Mouse (Mus musculus): ENCODE results near the gene Yeats4. TPM values are rescaled to one million over a fixed set of nuclear protein-coding genes. Genes with fewer than 3 reads are reported as not detected.

The Yeats4 gene
- polyA plus RNA-seq, 1 experiment from 2014 or later, result 143 TPM

Other genes with a start within 250 kb of the Yeats4 start
- 0.10 TPM in 1 of 2 replicates, not detected in the other for gene Best3, start 238.2 kb downstream of the Yeats4 start, polyA plus RNA-seq (2014; fragmentation: Nextera tagmentation; extraction: Ambion mirVana)
- not detected in 2 replicates for gene Lrrc10, start 179.2 kb downstream of the Yeats4 start, polyA plus RNA-seq (2014; fragmentation: Nextera tagmentation; extraction: Ambion mirVana)
- 315 and 330 TPM in 2 replicates for gene Cct2, start 160.7 kb downstream of the Yeats4 start, polyA plus RNA-seq (2014; fragmentation: Nextera tagmentation; extraction: Ambion mirVana)
- 27.2 and 28.5 TPM in 2 replicates for gene Frs2, start 76.0 kb downstream of the Yeats4 start, polyA plus RNA-seq (2014; fragmentation: Nextera tagmentation; extraction: Ambion mirVana)
- gene 9530003J23Rik, start 14.2 kb upstream of the Yeats4 start, polyA plus RNA-seq (2014; fragmentation: Nextera tagmentation; extraction: Ambion mirVana), result not detected in 2 replicates
- gene Lyz2, start 57.8 kb upstream of the Yeats4 start, polyA plus RNA-seq (2014; fragmentation: Nextera tagmentation; extraction: Ambion mirVana), result 18.6 and 24.1 TPM in 2 replicates
- not detected in 2 replicates for gene Lyz1, start 68.4 kb upstream of the Yeats4 start, polyA plus RNA-seq (2014; fragmentation: Nextera tagmentation; extraction: Ambion mirVana)
- gene Cpsf6, start 155.5 kb upstream of the Yeats4 start, polyA plus RNA-seq (2014; fragmentation: Nextera tagmentation; extraction: Ambion mirVana), result 188 and 232 TPM in 2 replicates